15 mouse cellular contexts compared by ENCODE assay signal in the genomic region with DNA sequence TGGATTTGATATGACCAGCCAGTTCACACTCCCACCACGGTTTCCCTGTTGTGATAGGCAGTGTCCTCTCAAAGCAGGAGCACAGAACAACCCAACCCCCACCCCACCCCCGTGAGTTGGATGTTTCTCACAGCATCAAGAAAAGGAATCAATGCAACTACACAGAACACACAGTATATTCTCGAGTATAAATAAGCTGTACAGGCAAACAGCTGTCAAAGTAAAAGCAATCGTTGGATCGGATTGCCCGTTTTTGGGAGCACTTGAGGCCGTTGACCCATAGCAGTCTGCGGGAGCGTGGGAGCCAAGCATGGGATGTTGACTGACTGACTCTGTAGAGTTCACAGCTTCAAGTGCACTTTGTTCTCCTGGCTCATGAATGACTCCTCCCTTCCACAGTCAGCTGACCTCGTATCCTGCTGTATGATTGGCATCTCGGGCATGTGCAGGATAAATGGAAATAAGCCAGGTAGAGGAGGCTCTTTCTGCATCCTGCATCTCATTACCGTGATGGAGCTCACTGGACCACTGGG. TPM values are rescaled to one million over a fixed set of nuclear protein-coding genes. Genes with fewer than 3 reads are reported as not detected.
A peak's percentile ranks its signal among the peaks of the same experiment; 100 is the strongest.
DNase-seq lines count a peak whose midpoint lies in the region; ATAC-seq and TF ChIP-seq lines count a peak whose summit lies in the region.
"Had no signal": no experiment of that assay in that cellular context is flagged by ENCODE, and none has a peak within 500 bp of the region (broad histone marks: within the 10 kb centered on the region; RNA-seq: fewer than 3 reads in every experiment).

No protein-coding gene starts in this region.

- no peaks in the 10 kb centered on the region for H3K9me3 ChIP-seq in intestine, embryonic 15.5 days
- H3K9me3 ChIP-seq in lung, embryonic 14.5 days (ENCODE audit: low read depth, low read length) = no peaks in the 10 kb centered on the region
- H3K9me3 ChIP-seq: embryonic facial prominence, embryonic 15.5 days had no signal

- no peak for TF ChIP-seq CTCF in lung, embryonic 14.5 days (IDR thresholded peaks at IDR 0.05; ENCODE audit: low read depth)

- H3K36me3 ChIP-seq in intestine, embryonic 15.5 days = peaks cover 18% of the 10 kb centered on the region
- peaks cover 31% of the 10 kb centered on the region for H3K36me3 ChIP-seq in lung, embryonic 14.5 days (ENCODE audit: insufficient read depth)

- H3K4me3 ChIP-seq in intestine, embryonic 15.5 days (replicated peaks) = no peak overlapping the region
- H3K4me3 ChIP-seq in lung, embryonic 14.5 days (ENCODE audit: low read depth, low read length) = no peak overlapping the region
- H3K4me3 ChIP-seq: embryonic facial prominence, embryonic 15.5 days; megakaryocyte, embryonic 14.5 days; myocyte had no signal

- H3K4me1 ChIP-seq in intestine, embryonic 15.5 days (replicated peaks) = 0 out of 2 replicates have a peak, but pooled peaks cover 3% of the 10 kb centered on the region
- H3K4me1 ChIP-seq in lung, embryonic 14.5 days (ENCODE audit: insufficient read depth) = no peaks in the 10 kb centered on the region
- H3K4me1 ChIP-seq: embryonic facial prominence, embryonic 15.5 days had no signal

- DNase-seq in adipocyte (ENCODE audit: low spot score) (peak; percentile 38), MN1 (ENCODE audit: low spot score) (no peak)
- DNase-seq in kidney, postnatal 14 days = peak; percentile 82
- peak; percentile 24 for DNase-seq in lung, embryonic 14.5 days
- DNase-seq in cerebellum, postnatal 14 days = no peak
- DNase-seq in layer of hippocampus, postnatal 14 days (ENCODE audit: low spot score in 2 of 2) = no peak
- DNase-seq: cerebellum, adult 9-11 months; layer of hippocampus, postnatal 36 days had no signal

- WGBS in intestine, embryonic 15.5 days = 70% methylated on average over 12 of the region's 12 CpGs
- WGBS in lung, embryonic 14.5 days = 59% methylated on average over 12 of the region's 12 CpGs

- no peak overlapping the region for H3K9ac ChIP-seq in intestine, embryonic 15.5 days
- H3K9ac ChIP-seq in lung, embryonic 14.5 days = no peak overlapping the region
- H3K9ac ChIP-seq: embryonic facial prominence, embryonic 15.5 days; hindbrain, embryonic 14.5 days had no signal

- ATAC-seq in intestine, embryonic 15.5 days = peak; percentile 46; the same call in 1 of the 2 replicates
- ATAC-seq in lung, embryonic 14.5 days (ENCODE audit: insufficient read depth) = no peak
- ATAC-seq: forebrain, embryonic 16.5 days had no signal

- H3K27ac ChIP-seq in intestine, embryonic 15.5 days = no peak overlapping the region
- H3K27ac ChIP-seq in lung, embryonic 14.5 days (ENCODE audit: low read depth) = no peak overlapping the region
- H3K27ac ChIP-seq: embryonic facial prominence, embryonic 15.5 days; hindbrain, embryonic 14.5 days had no signal

- no peaks in the 10 kb centered on the region for H3K27me3 ChIP-seq in intestine, embryonic 15.5 days (replicated peaks)
- H3K27me3 ChIP-seq in lung, embryonic 14.5 days (ENCODE audit: insufficient read depth, low read length) = no peaks in the 10 kb centered on the region
- H3K27me3 ChIP-seq: embryonic facial prominence, embryonic 15.5 days had no signal

- no peak overlapping the region for H3K4me2 ChIP-seq in intestine, embryonic 15.5 days (replicated peaks)
- no peak overlapping the region for H3K4me2 ChIP-seq in lung, embryonic 14.5 days
- H3K4me2 ChIP-seq: embryonic facial prominence, embryonic 15.5 days; hindbrain, embryonic 14.5 days had no signal

RNA-seq across cellular contexts. Expression of a gene that starts 11.7 kb away (rescaled TPM):
- polyA plus RNA-seq in intestine, embryonic 15.5 days (2015; fragmentation: Nextera tagmentation; extraction: Ambion mirVana) = 0.18 TPM in 1 of 2 replicates, not detected in the other
- 0.35 and 0.59 TPM in 2 replicates for polyA plus RNA-seq in lung, embryonic 14.5 days (2014; fragmentation: Nextera tagmentation; extraction: Ambion mirVana)
- not detected for total RNA-seq in layer of hippocampus, postnatal 14 days (2021)
- total RNA-seq: heart, adult 18-20 months; layer of hippocampus, postnatal 36 days had no signal

RNA-seq across cellular contexts. Expression of a gene that starts 13.9 kb away (rescaled TPM):
- polyA plus RNA-seq in intestine, embryonic 15.5 days (2015; fragmentation: Nextera tagmentation; extraction: Ambion mirVana) = 14.6 and 17.8 TPM in 2 replicates
- polyA plus RNA-seq in lung, embryonic 14.5 days (2014; fragmentation: Nextera tagmentation; extraction: Ambion mirVana) = 20.9 and 22.9 TPM in 2 replicates
- 10 to 100 TPM; 12.7 to 13.5 TPM for total RNA-seq in layer of hippocampus, postnatal 14 days (2021)

RNA-seq across cellular contexts. Expression of a gene that starts 14.1 kb away (rescaled TPM):
- 42.6 and 46.0 TPM in 2 replicates for polyA plus RNA-seq in intestine, embryonic 15.5 days (2015; fragmentation: Nextera tagmentation; extraction: Ambion mirVana)
- 46.6 and 52.0 TPM in 2 replicates for polyA plus RNA-seq in lung, embryonic 14.5 days (2014; fragmentation: Nextera tagmentation; extraction: Ambion mirVana)
- 10 to 100 TPM; 24.5 to 24.7 TPM for total RNA-seq in layer of hippocampus, postnatal 14 days (2021)

RNA-seq across cellular contexts. Expression of a gene that starts 48.2 kb away (rescaled TPM):
- 40.8 and 45.7 TPM in 2 replicates for polyA plus RNA-seq in intestine, embryonic 15.5 days (2015; fragmentation: Nextera tagmentation; extraction: Ambion mirVana)
- 19.6 and 21.8 TPM in 2 replicates for polyA plus RNA-seq in lung, embryonic 14.5 days (2014; fragmentation: Nextera tagmentation; extraction: Ambion mirVana)
- total RNA-seq in layer of hippocampus, postnatal 14 days (2021) = 10 to 100 TPM; 22.0 to 27.0 TPM

RNA-seq across cellular contexts. Expression of a gene that starts 49.1 kb away (rescaled TPM):
- polyA plus RNA-seq in intestine, embryonic 15.5 days (2015; fragmentation: Nextera tagmentation; extraction: Ambion mirVana) = 26.0 and 26.4 TPM in 2 replicates
- polyA plus RNA-seq in lung, embryonic 14.5 days (2014; fragmentation: Nextera tagmentation; extraction: Ambion mirVana) = 28.4 and 28.8 TPM in 2 replicates
- 10 to 100 TPM; 42.5 to 46.2 TPM for total RNA-seq in layer of hippocampus, postnatal 14 days (2021)

Comparison
In these comparisons a context has a peak if more than half of its experiments do, and no peak if none do; other contexts are left out.
1. DNase-seq: peak in adipocyte (single experiment), kidney, postnatal 14 days (single experiment) and lung, embryonic 14.5 days (single experiment); none in MN1 (single experiment), cerebellum, postnatal 14 days (0 of 2) and layer of hippocampus, postnatal 14 days (0 of 2).